Mouse (Mus musculus): Measurements from ENCODE around the gene Cyb5r3.
A peak's percentile ranks its signal among the peaks of the same experiment; 100 is the strongest.

GRCm38 (mm10) chr15:83171712-83172481 lies 495 bp downstream of the Cyb5r3 start:
- TF ChIP-seq CTCF (IDR thresholded peaks at IDR 0.05), result peak; percentile 73
- peak; percentile 93 for TF ChIP-seq POLR2A (IDR thresholded peaks at IDR 0.05; ENCODE audit: insufficient read depth, low read depth, low read length)
- no peak for TF ChIP-seq EP300 (IDR thresholded peaks at IDR 0.05; ENCODE audit: insufficient read depth, low read depth, low read length)
